Mouse (Mus musculus) 3T3-L1 (cell line): ENCODE measurements around the gene Lao1.

Experiments
- DNase-seq: peaks from one replicate; pipeline ENCODE4 v3.0.0-alpha.2; 2015; ENCODE audit warnings: low read depth, low spot score

Lao1 gene

GRCm38 (mm10) chr4:119014997-119015396 lies 53.6 kb downstream of the Lao1 start:
- no peak for DNase-seq

- DNase-seq, result no peak
These were observed 54.2 kb downstream of the Lao1 start for GRCm38 (mm10) chr4:119015557-119015956.

- no peak for DNase-seq
These were observed 55.7 kb downstream of the Lao1 start for GRCm38 (mm10) chr4:119017078-119017477.
